Mouse (Mus musculus) lung, embryonic 15.5 days (tissue): ENCODE results near the gene Mesd. TPM values are rescaled to one million over a fixed set of nuclear protein-coding genes. Genes with fewer than 3 reads are reported as not detected.

Source experiments
- ATAC-seq: fragments of 200-750 bp; cut with Nextera tagmentation; 2 replicates; pipeline ENCODE4 v1.8.0; 2017; ENCODE audit warnings: moderate number of reproducible peaks, borderline replicate concordance; ENCODE audit not compliant: low FRiP score, low TSS enrichment; ENCODE audit errors: extremely low read depth
- H3K27ac ChIP-seq: fragments of 300-500 bp; sonication (generic); 2 replicates; pipeline ENCODE4 v1.5.1; 2015; ENCODE audit warnings: moderate library complexity, mild to moderate bottlenecking, inconsistent platforms
- H3K27me3 ChIP-seq: fragments of 300-500 bp; sonication (generic); 2 replicates; pipeline ENCODE4 v1.6.1; 2015; ENCODE audit warnings: inconsistent platforms
- H3K36me3 ChIP-seq: fragments of 300-500 bp; sonication (generic); 2 replicates; pipeline ENCODE4 v1.6.1; 2015; ENCODE audit warnings: inconsistent platforms
- H3K4me1 ChIP-seq: fragments of 300-500 bp; sonication (generic); 2 replicates; pipeline ENCODE4 v1.6.1; 2015; ENCODE audit warnings: inconsistent platforms
- H3K4me2 ChIP-seq: fragments of 300-500 bp; sonication (generic); 2 replicates; pipeline ENCODE4 v1.6.1; 2015; ENCODE audit warnings: inconsistent platforms, mild to moderate bottlenecking, moderate library complexity
- H3K4me3 ChIP-seq: fragments of 300-500 bp; sonication (generic); 2 replicates; pipeline ENCODE4 v1.5.1; 2015; ENCODE audit warnings: mild to moderate bottlenecking, inconsistent platforms
- H3K9ac ChIP-seq: fragments of 300-500 bp; sonication (generic); 2 replicates; pipeline ENCODE4 v1.6.1; 2015; ENCODE audit warnings: inconsistent platforms
- H3K9me3 ChIP-seq: fragments of 300-500 bp; sonication (generic); 2 replicates; pipeline ENCODE4 v1.6.1; 2016; ENCODE audit warnings: inconsistent platforms
- WGBS: fragments of 180-500 bp; shearing (Covaris S2); methylation state at CpG from one replicate; pipeline ENCODE4 v1.1.7; 2015; 5-methylcytosine and 5-hydroxymethylcytosine counted together
- polyA plus RNA-seq: library from polyadenylated mRNA; unstranded; fragments of >200 nt; fragmentation: Nextera tagmentation; extraction: Ambion mirVana; gene quantifications from 2 replicates; pipeline ENCODE4 v1.2.1, GENCODE M21; 2015

Gene Mesd
- polyA plus RNA-seq, 1 experiment from 2014 or later: 136 TPM

- H3K27ac ChIP-seq: no peak overlapping the region
Measured at GRCm38 (mm10) chr7:83900519-83900918, 16.3 kb downstream of the Mesd start.

GRCm38 (mm10) chr7:83901425-83901824, 17.2 kb downstream of the Mesd start:
- Histone ChIP-seq H3K9me3 (no peaks in the 10 kb centered on the region), H3K27me3 (no peaks in the 10 kb centered on the region), H3K36me3 (peaks cover 40% of the 10 kb centered on the region), H3K27ac (peak overlapping the region; percentile 77), H3K4me3 (no peak overlapping the region), H3K4me2 (no peak overlapping the region), H3K4me1 (peaks cover 33% of the 10 kb centered on the region), H3K9ac (no peak overlapping the region)
- 36% methylated on average over 4 of the region's 4 CpGs for WGBS
- peak; percentile 67; the same call in 1 of the 2 replicates for ATAC-seq

More at GRCm38 (mm10) chr7:83900519-83900918, 16.3 kb downstream of the Mesd start:
- no peak overlapping the region for H3K4me2 ChIP-seq
- no peak overlapping the region for H3K4me3 ChIP-seq
- H3K4me1 ChIP-seq: peaks cover 33% of the 10 kb centered on the region
- ATAC-seq: no peak
- H3K27me3 ChIP-seq: no peaks in the 10 kb centered on the region
- H3K36me3 ChIP-seq: peaks cover 49% of the 10 kb centered on the region
- H3K9ac ChIP-seq: no peak overlapping the region
- H3K9me3 ChIP-seq: no peaks in the 10 kb centered on the region
- WGBS: 75% methylated on average over 3 of the region's 3 CpGs

GRCm38 (mm10) chr7:83902296-83903145, 18.3 kb downstream of the Mesd start:
- Histone ChIP-seq H3K36me3 (peaks cover 32% of the 10 kb centered on the region), H3K9ac (no peak overlapping the region), H3K27me3 (no peaks in the 10 kb centered on the region), H3K9me3 (no peaks in the 10 kb centered on the region), H3K4me2 (no peak overlapping the region), H3K4me1 (peaks cover 33% of the 10 kb centered on the region), H3K27ac (peak overlapping the region; percentile 77), H3K4me3 (no peak overlapping the region)
- no peak for ATAC-seq
- 38% methylated on average over 5 of the region's 5 CpGs for WGBS

- no peak overlapping the region for H3K4me2 ChIP-seq
- H3K9ac ChIP-seq: no peak overlapping the region
- ATAC-seq: no peak
- WGBS: 88% methylated on average over 3 of the region's 3 CpGs
- peaks cover 27% of the 10 kb centered on the region for H3K4me1 ChIP-seq
- no peak overlapping the region for H3K27ac ChIP-seq
- H3K27me3 ChIP-seq: no peaks in the 10 kb centered on the region
- peaks cover 9% of the 10 kb centered on the region for H3K36me3 ChIP-seq
- no peaks in the 10 kb centered on the region for H3K9me3 ChIP-seq
- no peak overlapping the region for H3K4me3 ChIP-seq
Measured at GRCm38 (mm10) chr7:83904831-83905230, 20.6 kb downstream of the Mesd start.

GRCm38 (mm10) chr7:83911909-83912308, 27.6 kb downstream of the Mesd start:
- no peak for ATAC-seq
- no peaks in the 10 kb centered on the region for H3K9me3 ChIP-seq
- H3K4me3 ChIP-seq: no peak overlapping the region
- 70% methylated on average over 3 of the region's 3 CpGs for WGBS
- no peaks in the 10 kb centered on the region for H3K27me3 ChIP-seq
- H3K9ac ChIP-seq: no peak overlapping the region
- H3K4me1 ChIP-seq: 0 out of 2 replicates have a peak, but pooled peaks cover 3% of the 10 kb centered on the region
- H3K4me2 ChIP-seq: no peak overlapping the region
- no peak overlapping the region for H3K27ac ChIP-seq
- H3K36me3 ChIP-seq: no peaks in the 10 kb centered on the region

- peak; percentile 84 for ATAC-seq
- WGBS: 47% methylated on average over 6 of the region's 6 CpGs
- no peaks in the 10 kb centered on the region for H3K36me3 ChIP-seq
- no peak overlapping the region for H3K9ac ChIP-seq
- H3K4me3 ChIP-seq: no peak overlapping the region
- no peaks in the 10 kb centered on the region for H3K27me3 ChIP-seq
- peak overlapping the region; percentile 44 for H3K27ac ChIP-seq
- H3K4me2 ChIP-seq: no peak overlapping the region
- no peaks in the 10 kb centered on the region for H3K9me3 ChIP-seq
- H3K4me1 ChIP-seq: 0 out of 2 replicates have a peak, but pooled peaks cover 3% of the 10 kb centered on the region
Measured at GRCm38 (mm10) chr7:83913405-83913932, 29.2 kb downstream of the Mesd start.

GRCm38 (mm10) chr7:83913995-83914394, 29.7 kb downstream of the Mesd start:
- Histone ChIP-seq H3K9ac (no peak overlapping the region), H3K27ac (peak overlapping the region; percentile 57; the same call in 1 of the 2 replicates), H3K36me3 (no peaks in the 10 kb centered on the region), H3K4me2 (no peak overlapping the region), H3K9me3 (no peaks in the 10 kb centered on the region), H3K4me1 (0 out of 2 replicates have a peak, but pooled peaks cover 3% of the 10 kb centered on the region), H3K27me3 (no peaks in the 10 kb centered on the region), H3K4me3 (no peak overlapping the region)
- ATAC-seq: peak; percentile 33; the same call in 1 of the 2 replicates
- WGBS: 63% methylated on average over 9 of the region's 9 CpGs

GRCm38 (mm10) chr7:83914566-83914965, 30.3 kb downstream of the Mesd start:
- Histone ChIP-seq H3K27ac (no peak overlapping the region), H3K9me3 (no peaks in the 10 kb centered on the region), H3K36me3 (no peaks in the 10 kb centered on the region), H3K4me2 (no peak overlapping the region), H3K27me3 (no peaks in the 10 kb centered on the region), H3K4me1 (0 out of 2 replicates have a peak, but pooled peaks cover 3% of the 10 kb centered on the region), H3K9ac (no peak overlapping the region), H3K4me3 (no peak overlapping the region)
- 3% methylated on average over 3 of the region's 3 CpGs for WGBS
- ATAC-seq: no peak

- no peak overlapping the region for H3K9ac ChIP-seq
- H3K36me3 ChIP-seq: no peaks in the 10 kb centered on the region
- H3K27me3 ChIP-seq: no peaks in the 10 kb centered on the region
- ATAC-seq: no peak
- H3K4me1 ChIP-seq: no peaks in the 10 kb centered on the region
- WGBS: 57% methylated on average over 4 of the region's 4 CpGs
- H3K9me3 ChIP-seq: no peaks in the 10 kb centered on the region
- no peak overlapping the region for H3K4me2 ChIP-seq
- H3K4me3 ChIP-seq: no peak overlapping the region
- no peak overlapping the region for H3K27ac ChIP-seq
Measured at GRCm38 (mm10) chr7:83920241-83920640, 36.0 kb downstream of the Mesd start.

GRCm38 (mm10) chr7:83921637-83922036, 37.4 kb downstream of the Mesd start:
- H3K4me3 ChIP-seq: no peak overlapping the region
- H3K9me3 ChIP-seq: no peaks in the 10 kb centered on the region
- H3K27ac ChIP-seq: no peak overlapping the region
- H3K36me3 ChIP-seq: no peaks in the 10 kb centered on the region
- 41% methylated on average over 3 of the region's 3 CpGs for WGBS
- no peak overlapping the region for H3K4me2 ChIP-seq
- H3K9ac ChIP-seq: no peak overlapping the region
- no peaks in the 10 kb centered on the region for H3K27me3 ChIP-seq
- H3K4me1 ChIP-seq: no peaks in the 10 kb centered on the region
- no peak for ATAC-seq

GRCm38 (mm10) chr7:83939017-83939721, 54.9 kb downstream of the Mesd start:
- no peaks in the 10 kb centered on the region for H3K27me3 ChIP-seq
- whole genome bisulfite sequencing: 69% methylated on average over 3 of the region's 3 CpGs
- H3K4me1 ChIP-seq: no peaks in the 10 kb centered on the region
- no peaks in the 10 kb centered on the region for H3K9me3 ChIP-seq
- no peak overlapping the region for H3K27ac ChIP-seq
- H3K4me3 ChIP-seq: no peak overlapping the region
- ATAC-seq: no peak
- H3K36me3 ChIP-seq: no peaks in the 10 kb centered on the region
- no peak overlapping the region for H3K4me2 ChIP-seq
- no peak overlapping the region for H3K9ac ChIP-seq

- WGBS: 56% methylated on average over 2 of the region's 2 CpGs
- Histone ChIP-seq H3K27me3 (no peaks in the 10 kb centered on the region), H3K4me2 (no peak overlapping the region), H3K27ac (no peak overlapping the region), H3K4me3 (no peak overlapping the region), H3K9me3 (no peaks in the 10 kb centered on the region), H3K4me1 (no peaks in the 10 kb centered on the region), H3K9ac (no peak overlapping the region), H3K36me3 (no peaks in the 10 kb centered on the region)
- no peak for ATAC-seq
Measured at GRCm38 (mm10) chr7:83940136-83940535, 55.9 kb downstream of the Mesd start.
